In genomic region chr5:30909300-30909659, GRCm38 (mm10) we compare ENCODE assay signal across 9 mouse cellular contexts. TPM values are rescaled to one million over a fixed set of nuclear protein-coding genes. Genes with fewer than 3 reads are reported as not detected.
A peak's percentile ranks its signal among the peaks of the same experiment; 100 is the strongest.
DNase-seq lines count a peak whose midpoint lies in the region; ATAC-seq lines count a peak whose summit lies in the region.
"Had no signal": no experiment of that assay in that cellular context is flagged by ENCODE, and none has a peak within 500 bp of the region (broad histone marks: within the 10 kb centered on the region; RNA-seq: fewer than 3 reads in every experiment).

No protein-coding gene starts in this region.

- no peaks in the 10 kb centered on the region for H3K9me3 ChIP-seq in intestine, embryonic 16.5 days (ENCODE audit: control insufficient read depth, low read length)
- no peaks in the 10 kb centered on the region for H3K9me3 ChIP-seq in limb, embryonic 15.5 days

- H3K4me3 ChIP-seq in intestine, embryonic 16.5 days (ENCODE audit: low read length), result no peak overlapping the region
- no peak overlapping the region for H3K4me3 ChIP-seq in limb, embryonic 15.5 days

- 16% methylated on average over 7 of the region's 7 CpGs for WGBS in intestine, embryonic 16.5 days
- 23% methylated on average over 7 of the region's 7 CpGs for WGBS in limb, embryonic 15.5 days

- H3K4me2 ChIP-seq in intestine, embryonic 16.5 days (ENCODE audit: low read depth, low read length), result peak overlapping the region; percentile 81; the same call in 1 of the 2 replicates
- H3K4me2 ChIP-seq in limb, embryonic 15.5 days, result peak overlapping the region; percentile 78; the same call in 1 of the 2 replicates

- H3K36me3 ChIP-seq in intestine, embryonic 16.5 days (ENCODE audit: control insufficient read depth, insufficient read depth, low read length), result peaks cover 8% of the 10 kb centered on the region; the same call in 1 of the 2 replicates
- H3K36me3 ChIP-seq in limb, embryonic 15.5 days, result peaks cover 20% of the 10 kb centered on the region

- peaks cover 63% of the 10 kb centered on the region for H3K4me1 ChIP-seq in intestine, embryonic 16.5 days (ENCODE audit: control insufficient read depth, insufficient read depth, low read length)
- peaks cover 67% of the 10 kb centered on the region for H3K4me1 ChIP-seq in limb, embryonic 15.5 days

- DNase-seq in adrenal gland, adult 2 months, result peak; percentile 54
- no peak for DNase-seq in adrenal gland, adult 8-10 months
- peak; percentile 29 for DNase-seq in embryo, embryonic 9.5 days (ENCODE audit: extremely low spot score)
- DNase-seq in layer of hippocampus, adult 18-20 months (ENCODE audit: low spot score in 2 of 2), result no peak
- no peak for DNase-seq in frontal cortex, postnatal 10 days (ENCODE audit: low spot score in 2 of 2)
- DNase-seq: thymus, adult 2 months had no signal

- peak overlapping the region; percentile 71 for H3K9ac ChIP-seq in intestine, embryonic 16.5 days (ENCODE audit: low read depth, low read length)
- peak overlapping the region; percentile 11; the same call in 1 of the 2 replicates for H3K9ac ChIP-seq in limb, embryonic 15.5 days

- peak overlapping the region; percentile 96 for H3K27ac ChIP-seq in intestine, embryonic 16.5 days (ENCODE audit: low read length)
- H3K27ac ChIP-seq in limb, embryonic 15.5 days, result peak overlapping the region; percentile 97

- ATAC-seq in intestine, embryonic 16.5 days, result 0 out of 2 replicates have a peak, but pooled peaks have one; percentile 1
- ATAC-seq in limb, embryonic 15.5 days (ENCODE audit: insufficient number of reproducible peaks, low FRiP score, low TSS enrichment, low read depth), result no peak
- no peak for ATAC-seq in megakaryocyte-erythroid progenitor cell, adult 5-6 weeks (replicated peaks; ENCODE audit: low FRiP score, low TSS enrichment, poor library complexity, severe bottlenecking)

- H3K27me3 ChIP-seq in intestine, embryonic 16.5 days (replicated peaks; ENCODE audit: control insufficient read depth, insufficient read depth, low read length), result no peaks in the 10 kb centered on the region
- H3K27me3 ChIP-seq in limb, embryonic 15.5 days, result no peaks in the 10 kb centered on the region

RNA-seq across cellular contexts. Expression of gene Ost4, which starts 1.7 kb away (rescaled TPM):
- 100 to 1,000 TPM; 256 to 264 TPM for total RNA-seq in adrenal gland, adult 2 months (2021)
- polyA plus RNA-seq in adrenal gland, adult 2 months (2012; rRNA removed), result 120 and 143 TPM in 2 replicates
- 100 to 1,000 TPM; 210 to 235 (median 214) TPM for total RNA-seq in adrenal gland, adult 8-10 months (2022)
- polyA plus RNA-seq in intestine, embryonic 16.5 days (2015; fragmentation: Nextera tagmentation; extraction: Ambion mirVana), result 459 and 477 TPM in 2 replicates
- 464 and 505 TPM in 2 replicates for polyA plus RNA-seq in limb, embryonic 15.5 days (2015; fragmentation: Nextera tagmentation; extraction: Ambion mirVana)
- total RNA-seq in layer of hippocampus, adult 18-20 months (2021), result 10 to 100 TPM; 97.5 to 98.5 TPM
- total RNA-seq in megakaryocyte-erythroid progenitor cell, adult 5-6 weeks (2014; fragmentation: Nextera tagmentation), result 270 and 300 TPM in 2 replicates
- total RNA-seq in megakaryocyte-erythroid progenitor cell, adult 5-6 weeks (2017), result 278 and 305 TPM in 2 replicates

RNA-seq across cellular contexts. Expression of gene Emilin1, which starts 3.9 kb away (rescaled TPM):
- 10 to 100 TPM; 40.3 to 62.0 TPM for total RNA-seq in adrenal gland, adult 2 months (2021)
- 64.1 and 75.1 TPM in 2 replicates for polyA plus RNA-seq in adrenal gland, adult 2 months (2012; rRNA removed)
- total RNA-seq in adrenal gland, adult 8-10 months (2022), result 10 to 100 TPM; 48.7 to 62.4 (median 51.8) TPM
- polyA plus RNA-seq in intestine, embryonic 16.5 days (2015; fragmentation: Nextera tagmentation; extraction: Ambion mirVana), result 173 and 177 TPM in 2 replicates
- 274 and 287 TPM in 2 replicates for polyA plus RNA-seq in limb, embryonic 15.5 days (2015; fragmentation: Nextera tagmentation; extraction: Ambion mirVana)
- 1 to 10 TPM; 1.9 TPM for total RNA-seq in layer of hippocampus, adult 18-20 months (2021)
- 13.5 and 18.9 TPM in 2 replicates for total RNA-seq in megakaryocyte-erythroid progenitor cell, adult 5-6 weeks (2014; fragmentation: Nextera tagmentation)
- 5.7 and 10.3 TPM in 2 replicates for total RNA-seq in megakaryocyte-erythroid progenitor cell, adult 5-6 weeks (2017)

RNA-seq across cellular contexts. Expression of gene Khk, which starts 12.0 kb away (rescaled TPM):
- 10 to 100 TPM; 37.2 to 44.3 TPM for total RNA-seq in adrenal gland, adult 2 months (2021)
- polyA plus RNA-seq in adrenal gland, adult 2 months (2012; rRNA removed), result 43.9 and 60.3 TPM in 2 replicates
- total RNA-seq in adrenal gland, adult 8-10 months (2022), result 10 to 100 TPM; 60.9 to 74.4 (median 69.4) TPM
- polyA plus RNA-seq in intestine, embryonic 16.5 days (2015; fragmentation: Nextera tagmentation; extraction: Ambion mirVana), result 26.9 and 32.5 TPM in 2 replicates
- 23.6 and 28.1 TPM in 2 replicates for polyA plus RNA-seq in limb, embryonic 15.5 days (2015; fragmentation: Nextera tagmentation; extraction: Ambion mirVana)
- total RNA-seq in layer of hippocampus, adult 18-20 months (2021), result 10 to 100 TPM; 14.8 to 16.3 TPM
- 80.4 and 113 TPM in 2 replicates for total RNA-seq in megakaryocyte-erythroid progenitor cell, adult 5-6 weeks (2014; fragmentation: Nextera tagmentation)
- 64.4 and 90.0 TPM in 2 replicates for total RNA-seq in megakaryocyte-erythroid progenitor cell, adult 5-6 weeks (2017)

RNA-seq across cellular contexts. Expression of gene Agbl5, which starts 20.8 kb away (rescaled TPM):
- 1 to 10 TPM; 7.6 to 9.2 TPM for total RNA-seq in adrenal gland, adult 2 months (2021)
- polyA plus RNA-seq in adrenal gland, adult 2 months (2012; rRNA removed), result 25.3 and 27.5 TPM in 2 replicates
- total RNA-seq in adrenal gland, adult 8-10 months (2022), result 10 to 100 TPM in 3 of 4 experiments, 1 to 10 TPM in 1; 9.9 to 22.6 (median 17.7) TPM
- polyA plus RNA-seq in intestine, embryonic 16.5 days (2015; fragmentation: Nextera tagmentation; extraction: Ambion mirVana), result 13.9 and 16.3 TPM in 2 replicates
- 16.4 and 21.9 TPM in 2 replicates for polyA plus RNA-seq in limb, embryonic 15.5 days (2015; fragmentation: Nextera tagmentation; extraction: Ambion mirVana)
- 10 to 100 TPM; 11.5 to 13.3 TPM for total RNA-seq in layer of hippocampus, adult 18-20 months (2021)
- 13.6 and 29.9 TPM in 2 replicates for total RNA-seq in megakaryocyte-erythroid progenitor cell, adult 5-6 weeks (2014; fragmentation: Nextera tagmentation)
- 12.1 and 23.3 TPM in 2 replicates for total RNA-seq in megakaryocyte-erythroid progenitor cell, adult 5-6 weeks (2017)

RNA-seq across cellular contexts. Expression of gene Cgref1, which starts 36.1 kb away (rescaled TPM):
- 1 to 10 TPM in 1 of 2 experiments, under 1 TPM in 1; 0.58 to 2.5 TPM for total RNA-seq in adrenal gland, adult 2 months (2021)
- polyA plus RNA-seq in adrenal gland, adult 2 months (2012; rRNA removed), result 1.5 and 2.0 TPM in 2 replicates
- 1 to 10 TPM; 1.0 to 3.0 (median 1.8) TPM for total RNA-seq in adrenal gland, adult 8-10 months (2022)
- 67.0 and 88.7 TPM in 2 replicates for polyA plus RNA-seq in intestine, embryonic 16.5 days (2015; fragmentation: Nextera tagmentation; extraction: Ambion mirVana)
- polyA plus RNA-seq in limb, embryonic 15.5 days (2015; fragmentation: Nextera tagmentation; extraction: Ambion mirVana), result 21.0 and 31.7 TPM in 2 replicates
- total RNA-seq in layer of hippocampus, adult 18-20 months (2021), result 10 to 100 TPM; 15.0 to 16.2 TPM
- total RNA-seq in megakaryocyte-erythroid progenitor cell, adult 5-6 weeks (2014; fragmentation: Nextera tagmentation), result 0.35 TPM in 1 of 2 replicates, not detected in the other
- 0.46 TPM in 1 of 2 replicates, not detected in the other for total RNA-seq in megakaryocyte-erythroid progenitor cell, adult 5-6 weeks (2017)

Comparison
In these comparisons a context has a peak if more than half of its experiments do, and no peak if none do; other contexts are left out.
1. DNase-seq: peak in adrenal gland, adult 2 months (single experiment) and embryo, embryonic 9.5 days (single experiment); none in adrenal gland, adult 8-10 months (single experiment), layer of hippocampus, adult 18-20 months (0 of 2) and frontal cortex, postnatal 10 days (0 of 2).